Mouse (Mus musculus): Measurements from ENCODE around the gene Amdhd1. TPM values are rescaled to one million over a fixed set of nuclear protein-coding genes. Genes with fewer than 3 reads are reported as not detected.

Amdhd1 gene
- under 1 TPM; 0.06 TPM for polyA plus RNA-seq (2012; fragmentation: generic; extraction: Trizol)

GRCm38 (mm10) chr10:93539775-93540430, at the start of gene Amdhd1:
Gene Amdhd1, minus strand, starts transcription at chr10:93540033.

DNA sequence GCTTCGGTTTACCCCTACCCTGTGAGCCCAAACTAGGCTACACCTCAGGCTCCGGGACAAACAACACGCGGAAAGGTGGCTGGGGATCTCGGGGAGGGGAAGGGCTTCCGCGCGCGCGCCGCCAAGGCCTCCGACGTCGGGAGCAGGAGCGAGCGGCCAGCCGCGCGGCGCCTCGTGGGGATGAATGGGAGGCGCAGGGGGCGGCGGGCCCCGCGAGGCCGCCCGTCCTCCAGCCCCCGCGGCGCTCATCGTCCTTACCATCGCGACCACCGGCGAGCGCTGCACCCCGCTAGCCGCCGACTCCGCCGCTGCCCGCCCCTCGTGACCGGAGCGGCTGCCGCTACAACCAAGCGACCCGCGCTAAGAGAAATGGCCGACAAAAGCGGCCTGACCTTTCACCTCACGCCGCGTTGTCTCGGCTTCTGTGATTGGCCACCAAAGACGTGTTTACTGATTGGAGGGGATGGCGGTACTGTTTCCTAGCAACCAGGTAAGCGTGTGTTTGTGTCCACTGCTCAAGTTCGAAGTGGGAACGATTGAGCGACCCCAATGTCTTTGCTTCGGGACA, 49.5 kb upstream of the Amdhd1 start, which contains the start of gene Snrpf:
TSS of gene Snrpf (minus strand) at position 426 of the 568 bp plus-strand sequence.

DNA sequence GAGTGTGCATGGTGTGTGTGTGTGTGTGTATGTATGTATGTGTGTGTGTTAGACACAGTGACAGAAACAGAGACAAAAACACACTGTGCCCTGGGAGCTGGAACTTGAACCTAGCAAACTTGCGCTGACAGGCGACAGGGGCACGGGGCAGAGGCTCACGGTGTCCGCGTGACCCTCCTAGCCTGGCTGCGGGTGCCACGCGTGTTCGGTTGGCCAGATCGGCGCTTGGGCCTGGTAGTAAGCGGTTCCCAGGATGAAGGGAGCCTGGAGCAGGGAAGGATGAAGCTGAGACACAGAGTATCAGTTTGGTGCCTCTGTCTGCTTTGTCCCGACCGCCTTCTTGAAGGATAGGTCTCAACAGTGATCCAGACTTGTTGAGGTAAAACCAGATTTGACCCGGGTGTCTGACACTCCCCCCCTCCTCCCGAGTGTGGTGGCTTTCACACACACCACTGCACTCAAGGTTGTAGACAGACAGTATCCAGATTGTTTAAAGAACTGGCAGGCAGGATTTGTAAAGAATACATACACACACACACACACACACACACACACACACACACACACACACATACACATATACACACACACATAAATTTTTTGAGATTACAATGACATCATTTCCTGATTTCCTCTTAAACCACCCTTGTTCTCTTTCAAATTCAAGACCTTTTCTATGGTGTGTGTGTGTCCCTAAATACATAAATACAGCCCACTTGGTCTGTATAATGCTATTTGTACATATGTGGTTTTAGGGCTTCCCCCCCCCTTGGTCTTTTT, 788 bp upstream of the Amdhd1 start, which contains the start of gene Ccdc38:
TSS of gene Ccdc38 (plus strand) at position 202 of the 780 bp plus-strand sequence.

GRCm38 (mm10) chr10:93488066-93488827, 51.6 kb downstream of the Amdhd1 start, which contains the start of gene Hal:
Gene Hal, plus strand, starts transcription at chr10:93488768.

Other genes starting within 250 kb of the Amdhd1 start
- 10 to 100 TPM; 28.7 to 41.3 TPM for gene Elk3, start 228.9 kb downstream of the Amdhd1 start, polyA plus RNA-seq (2012; fragmentation: generic; extraction: Trizol)
- gene Lta4h, start 86.6 kb downstream of the Amdhd1 start, polyA plus RNA-seq (2012; fragmentation: generic; extraction: Trizol), result 10 to 100 TPM; 52.2 to 74.7 TPM
- gene Hal, start 51.3 kb downstream of the Amdhd1 start, polyA plus RNA-seq (2012; fragmentation: generic; extraction: Trizol), result under 1 TPM; 0.04 to 0.30 TPM
- gene Ccdc38, start 599 bp upstream of the Amdhd1 start, polyA plus RNA-seq (2012; fragmentation: generic; extraction: Trizol), result under 1 TPM; 0.01 to 0.07 TPM
- 100 to 1,000 TPM; 167 to 224 TPM for gene Snrpf, start 49.7 kb upstream of the Amdhd1 start, polyA plus RNA-seq (2012; fragmentation: generic; extraction: Trizol)
- gene Ntn4, start 100.6 kb upstream of the Amdhd1 start, polyA plus RNA-seq (2012; fragmentation: generic; extraction: Trizol), result under 1 TPM; 0.06 to 0.28 TPM